Mouse (Mus musculus) C2C12 (cell line): ENCODE measurements around the gene E4f1. TPM values are rescaled to one million over a fixed set of nuclear protein-coding genes. Genes with fewer than 3 reads are reported as not detected.

Experiments
- H3K27me3 ChIP-seq: one replicate; pipeline ENCODE4 v1.6.1; 2011; ENCODE audit not compliant: control insufficient read depth, insufficient read depth, insufficient read length
- H3K36me3 ChIP-seq: one replicate; pipeline ENCODE4 v1.6.1; 2011; ENCODE audit not compliant: control insufficient read depth, insufficient read depth
- H3K4me3 ChIP-seq: one replicate; pipeline ENCODE4 v1.5.1; 2011; ENCODE audit warnings: mild to moderate bottlenecking, control low read depth; ENCODE audit not compliant: poor library complexity, insufficient read depth, severe bottlenecking
- H3K79me2 ChIP-seq: one replicate; pipeline ENCODE4 v1.6.1; 2011; ENCODE audit not compliant: control insufficient read depth, insufficient read depth
- H3K79me3 ChIP-seq: one replicate; pipeline ENCODE4 v1.6.1; 2011; ENCODE audit warnings: low read depth, control low read depth
- H3ac ChIP-seq: one replicate; pipeline ENCODE3; 2011; ENCODE audit warnings: low read depth; ENCODE audit not compliant: control insufficient read depth, insufficient read length
- CEBPB ChIP-seq: IDR thresholded peaks from one replicate; pipeline ENCODE4 v1.6.1; 2011; ENCODE audit warnings: low read depth, mild to moderate bottlenecking, control low read depth, moderate library complexity
- CTCF ChIP-seq: IDR thresholded peaks from one replicate; pipeline ENCODE4 v1.5.1; 2011; ENCODE audit not compliant: control insufficient read depth, insufficient read depth, insufficient read length
- FOSL1 ChIP-seq: IDR thresholded peaks from one replicate; pipeline ENCODE4 v1.8.0; 2011; ENCODE audit warnings: mild to moderate bottlenecking, low read length; ENCODE audit not compliant: poor library complexity, insufficient read depth, severe bottlenecking
- MAX ChIP-seq: IDR thresholded peaks from one replicate; pipeline ENCODE4 v1.6.1; 2011; ENCODE audit warnings: mild to moderate bottlenecking, control low read depth
- MYOD1 ChIP-seq: IDR thresholded peaks from one replicate; pipeline ENCODE4 v1.6.1; 2011; ENCODE audit warnings: low read depth; ENCODE audit not compliant: control insufficient read depth, insufficient read length
- MYOG ChIP-seq: IDR thresholded peaks from one replicate; pipeline ENCODE4 v1.6.1; 2011; ENCODE audit not compliant: control insufficient read depth, insufficient read length; ENCODE audit errors: extremely low read depth
- USF1 ChIP-seq: IDR thresholded peaks from one replicate; pipeline ENCODE4 v1.6.1; 2011; ENCODE audit warnings: low read depth, mild to moderate bottlenecking, control low read depth, moderate library complexity
- polyA plus RNA-seq: library from polyadenylated mRNA; unstranded; fragments of >200 nt; fragmentation: generic; extraction: Trizol; gene quantifications from one replicate; pipeline ENCODE4 v1.2.1, GENCODE M21; 2012; ENCODE audit warnings: missing spikeins

Gene E4f1
- polyA plus RNA-seq, 1 experiment = 13.1 TPM

GRCm38 (mm10) chr17:24485090-24485860 lies 15.2 kb upstream of the E4f1 start:
- peaks cover 38% of the 10 kb centered on the region for H3K27me3 ChIP-seq
- H3K79me3 ChIP-seq = no peaks in the 10 kb centered on the region
- H3ac ChIP-seq = no peak overlapping the region
- TF ChIP-seq MYOG = no peak
- no peak for TF ChIP-seq CTCF
- TF ChIP-seq MAX = no peak
- TF ChIP-seq CEBPB = no peak
- TF ChIP-seq FOSL1 = no peak
- no peak for TF ChIP-seq USF1
- no peak for TF ChIP-seq MYOD1
- no peak overlapping the region for H3K4me3 ChIP-seq
- no peaks in the 10 kb centered on the region for H3K36me3 ChIP-seq
- H3K79me2 ChIP-seq = no peaks in the 10 kb centered on the region

GRCm38 (mm10) chr17:24483495-24483894 lies 13.4 kb upstream of the E4f1 start:
- no peak overlapping the region for H3ac ChIP-seq
- H3K36me3 ChIP-seq = no peaks in the 10 kb centered on the region
- no peak overlapping the region for H3K4me3 ChIP-seq
- no peaks in the 10 kb centered on the region for H3K79me2 ChIP-seq
- TF ChIP-seq MAX (no peak), MYOD1 (no peak), USF1 (no peak), CEBPB (no peak), FOSL1 (no peak), CTCF (no peak), MYOG (no peak)
- no peaks in the 10 kb centered on the region for H3K79me3 ChIP-seq
- H3K27me3 ChIP-seq = peaks cover 22% of the 10 kb centered on the region

GRCm38 (mm10) chr17:24481027-24481815 lies 11.1 kb upstream of the E4f1 start:
- peaks cover 5% of the 10 kb centered on the region for H3K27me3 ChIP-seq

GRCm38 (mm10) chr17:24480201-24480826 lies 10.2 kb upstream of the E4f1 start:
- peaks cover 17% of the 10 kb centered on the region for H3K36me3 ChIP-seq
- no peak overlapping the region for H3ac ChIP-seq
- peaks cover 3% of the 10 kb centered on the region for H3K27me3 ChIP-seq
- TF ChIP-seq CEBPB (no peak), USF1 (no peak), CTCF (no peak), MYOG (no peak), MYOD1 (no peak), FOSL1 (no peak), MAX (no peak)
- peaks cover 13% of the 10 kb centered on the region for H3K79me2 ChIP-seq
- peaks cover 3% of the 10 kb centered on the region for H3K79me3 ChIP-seq
- H3K4me3 ChIP-seq = no peak overlapping the region

More at GRCm38 (mm10) chr17:24481027-24481815, 11.1 kb upstream of the E4f1 start:
- TF ChIP-seq MYOD1 = no peak
- no peak for TF ChIP-seq USF1
- TF ChIP-seq FOSL1 = no peak
- no peak for TF ChIP-seq MYOG
- no peak for TF ChIP-seq MAX
- Histone ChIP-seq H3ac (no peak overlapping the region), H3K79me3 (peaks cover 3% of the 10 kb centered on the region), H3K79me2 (peaks cover 13% of the 10 kb centered on the region), H3K36me3 (peaks cover 8% of the 10 kb centered on the region), H3K4me3 (no peak overlapping the region)

GRCm38 (mm10) chr17:24479431-24479830 lies 9.3 kb upstream of the E4f1 start:
- Histone ChIP-seq H3K36me3 (peaks cover 26% of the 10 kb centered on the region), H3K27me3 (no peaks in the 10 kb centered on the region), H3K4me3 (peak overlapping the region; percentile 49), H3ac (no peak overlapping the region), H3K79me2 (peaks cover 13% of the 10 kb centered on the region), H3K79me3 (peaks cover 3% of the 10 kb centered on the region)
- no peak for TF ChIP-seq USF1
- no peak for TF ChIP-seq MYOD1
- TF ChIP-seq MAX = no peak
- TF ChIP-seq FOSL1 = no peak
